Mouse (Mus musculus) left cerebral cortex, postnatal 25 days (tissue): ENCODE measurements around the gene Gm2012. TPM values are rescaled to one million over a fixed set of nuclear protein-coding genes. Genes with fewer than 3 reads are reported as not detected.
"Not testable (repeated sequence)": the region's sequence is repeated elsewhere in the genome, so short reads cannot be mapped to it uniquely, and the experiment has no call there.

ENCODE experiments used
- DNase-seq, 2 experiments: peaks; one replicate each; pipeline ENCODE4 v3.0.0; 2022; ENCODE audit warnings: low spot score in 2 of 2, mixed read lengths in 1 of 2
- intact Hi-C: fragments of 180-260 bp; cut with DNase I; formaldehyde crosslinking; loops from one replicate; pipeline ENCODE4 v1.15.1; 2025
- microRNA-seq, 2 experiments: library from miRNA; unstranded; fragments of <30 nt; microRNA quantifications; one replicate each; pipeline ENCODE4 v1.2.0; 2022
- total RNA-seq, 2 experiments: library from RNA; stranded (reverse); gene quantifications; 2 replicates each; pipeline ENCODE4 v1.2.3; 2021

Gm2012 gene
- not detected for total RNA-seq

- intact Hi-C loops, DNase-seq: not testable (repeated sequence)
These were observed at the start of gene Gm2012 for GRCm38 (mm10) chrX:26231255-26231654. Gm2012 (minus strand) TSS chrX:26231355.

- DNase-seq, intact Hi-C loops: not testable (repeated sequence)
These were observed 72.0 kb downstream of the Gm2012 start for GRCm38 (mm10) chrX:26159146-26159545.

Small RNA genes lying within 50 kb of the gene (microRNA-seq; reads per million reads assigned to microRNA genes)
- gene Gm26302: 0 reads per million in 2 experiments

Other genes starting within 250 kb of the Gm2012 start
- not detected for gene Gm5168, start 180.3 kb downstream of the Gm2012 start, total RNA-seq
- not detected for gene Gm2030, start 78.7 kb upstream of the Gm2012 start, total RNA-seq